Mouse (Mus musculus) CD8-positive naive resting alpha-beta T cell, adult 2 months (primary cell): ENCODE results near the gene Hist1h2ab.

Experiments used
- DNase-seq, 2 experiments: peaks; one replicate each; pipeline ENCODE4 v3.0.0; 2022; ENCODE audit warnings: low read depth in 2 of 2, low spot score in 2 of 2

Gene Hist1h2ab

DNA sequence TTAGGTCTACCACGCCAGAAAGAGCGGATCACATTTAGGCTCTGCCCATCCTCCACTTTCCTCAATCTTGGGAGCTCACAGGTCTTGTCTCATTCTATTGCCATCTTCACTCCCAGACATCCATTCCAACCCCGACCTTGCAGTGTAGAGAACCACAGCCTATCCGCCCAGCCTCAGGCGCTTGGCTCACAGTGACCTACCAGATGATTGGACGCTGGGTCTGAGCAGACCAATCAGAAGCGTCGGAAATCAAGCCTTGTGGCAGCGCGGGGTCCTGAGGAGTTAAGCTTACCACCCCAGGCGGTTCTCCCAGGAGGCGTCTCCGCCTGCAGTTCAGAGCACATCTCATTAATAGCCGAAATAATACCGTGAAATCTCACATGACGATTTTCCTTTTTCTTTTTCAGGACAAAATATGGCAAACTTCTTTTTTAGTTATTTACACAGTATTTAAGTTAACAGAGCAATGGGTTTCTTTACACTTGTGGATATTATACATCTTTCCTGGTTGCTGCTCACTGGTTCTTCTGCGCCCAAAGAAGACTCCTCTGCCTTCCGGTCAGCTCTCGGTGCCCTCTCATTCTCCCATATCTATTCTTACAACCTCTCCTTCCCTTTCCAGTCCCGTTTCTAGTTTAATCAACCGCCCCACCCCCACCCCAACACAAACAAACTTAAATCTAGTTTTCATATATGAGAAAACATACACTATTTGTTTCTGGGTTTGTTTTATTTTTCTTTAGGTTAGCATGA, 21.8 kb downstream of the Hist1h2ab start:
- DNase-seq: no peak

DNA sequence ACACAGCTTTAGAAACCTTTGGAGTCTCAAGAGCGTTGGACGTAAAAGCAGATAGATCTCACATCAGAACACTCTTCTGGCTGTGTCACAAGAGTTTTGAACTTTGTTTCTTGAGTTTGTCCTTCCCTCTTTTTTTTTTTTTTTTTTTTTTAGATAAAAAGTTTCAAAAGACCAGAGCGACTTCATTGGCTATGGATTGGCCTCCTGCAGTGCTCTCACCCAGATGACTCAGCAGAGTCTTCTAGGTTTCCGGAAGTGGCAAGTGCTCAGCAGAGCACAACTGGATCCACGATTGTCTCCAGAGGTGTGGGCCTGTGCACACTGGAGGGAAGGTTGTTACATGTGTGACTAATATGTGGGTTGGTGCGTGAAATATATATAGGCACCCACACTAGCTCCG, 27.4 kb downstream of the Hist1h2ab start:
- no peak for DNase-seq

DNA sequence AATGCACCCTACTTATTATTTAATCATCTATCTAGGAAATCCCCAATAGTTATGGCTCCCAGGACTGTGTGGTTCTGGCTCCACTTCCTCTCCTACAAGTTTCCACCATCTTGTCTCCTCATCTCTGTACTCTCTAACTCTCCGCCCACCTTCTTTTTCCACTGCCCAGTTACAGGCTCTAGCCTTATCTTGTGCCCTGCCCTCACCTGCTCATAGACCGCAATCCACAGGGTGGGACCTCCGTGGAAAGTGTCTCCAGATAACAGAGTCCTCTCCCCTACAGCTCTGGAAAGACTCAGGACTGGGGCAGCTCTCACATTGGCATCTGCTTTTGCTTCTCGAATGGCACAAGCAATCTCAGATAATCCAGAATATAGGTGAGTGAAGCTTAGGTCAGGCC, 28.1 kb downstream of the Hist1h2ab start:
- DNase-seq: no peak

DNA sequence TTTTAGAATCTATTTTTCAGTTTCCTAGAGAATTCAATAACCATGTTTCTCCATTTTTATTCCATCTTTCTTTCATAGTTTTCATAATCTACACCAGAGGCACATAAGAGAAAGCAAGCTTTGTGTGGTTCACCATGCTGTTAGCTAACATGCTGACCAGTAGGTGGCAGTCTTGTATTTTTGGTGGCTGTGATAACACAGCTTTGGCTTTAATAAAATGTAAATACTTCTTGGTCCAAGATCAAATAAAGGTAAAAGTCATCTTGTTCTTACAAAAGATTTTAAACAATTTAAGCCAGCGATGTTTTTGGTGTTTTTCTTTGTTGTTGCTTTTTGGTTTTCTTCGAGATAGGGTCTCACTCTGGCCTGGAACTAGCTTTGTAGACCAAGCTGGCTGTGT, 41.6 kb downstream of the Hist1h2ab start:
- DNase-seq: peak; percentile 8 to 47

DNA sequence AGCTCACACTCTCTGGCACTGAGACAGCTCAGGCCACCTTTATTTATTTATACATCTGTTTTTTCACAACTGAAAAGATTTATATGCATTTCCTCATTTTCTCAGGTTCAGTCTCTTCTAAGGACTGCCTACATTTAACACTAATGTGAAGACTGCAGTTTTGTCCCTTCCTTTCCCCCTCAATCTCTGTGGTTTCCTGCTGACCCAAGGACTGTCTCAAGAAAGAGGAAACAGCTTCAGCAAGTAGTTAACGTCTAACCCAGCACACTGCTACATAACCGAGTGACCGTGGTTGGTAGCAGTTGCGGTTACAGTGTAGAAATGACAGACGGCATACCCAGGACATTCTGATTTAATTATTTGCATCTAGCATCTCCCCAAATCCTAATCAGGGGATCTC, 48.5 kb downstream of the Hist1h2ab start:
- DNase-seq: no peak
